Mouse (Mus musculus): ENCODE measurements around the gene Cog2. TPM values are rescaled to one million over a fixed set of nuclear protein-coding genes. Genes with fewer than 3 reads are reported as not detected.

Cog2 gene
- 31.2 and 34.4 TPM in 2 replicates for polyA plus RNA-seq (2015; fragmentation: Nextera tagmentation; extraction: Ambion mirVana)

GRCm38 (mm10) chr8:124520249-124521080, at the start of gene Cog2:
Cog2 (plus strand) TSS chr8:124520767.
- Histone ChIP-seq H3K36me3 (no peaks in the 10 kb centered on the region; the same call in 1 of the 2 replicates), H3K9ac (peak within 1 kb of the TSS; percentile 82), H3K4me3 (replicated peaks) (peak within 1 kb of the TSS; percentile 96), H3K4me2 (replicated peaks) (peak within 1 kb of the TSS; percentile 75), H3K9me3 (no peaks in the 10 kb centered on the region), H3K27me3 (replicated peaks) (no peaks in the 10 kb centered on the region), H3K4me1 (replicated peaks) (peaks cover 11% of the 10 kb centered on the region; the same call in 1 of the 2 replicates), H3K27ac (0 out of 2 replicates have a peak within 1 kb of the TSS, but pooled peaks have one; percentile 19)
- WGBS, result 10% methylated on average over 50 of the region's 50 CpGs
- peak; percentile 100 for ATAC-seq

- Histone ChIP-seq H3K4me1 (replicated peaks) (no peaks in the 10 kb centered on the region), H3K4me3 (replicated peaks) (no peak overlapping the region), H3K27ac (no peak overlapping the region), H3K9me3 (no peaks in the 10 kb centered on the region), H3K27me3 (replicated peaks) (no peaks in the 10 kb centered on the region), H3K9ac (no peak overlapping the region), H3K4me2 (replicated peaks) (no peak overlapping the region), H3K36me3 (no peaks in the 10 kb centered on the region)
- 76% methylated on average over 5 of the region's 5 CpGs for WGBS
- ATAC-seq, result no peak
Observed at GRCm38 (mm10) chr8:124475690-124476089, 44.9 kb upstream of the Cog2 start.

DNA sequence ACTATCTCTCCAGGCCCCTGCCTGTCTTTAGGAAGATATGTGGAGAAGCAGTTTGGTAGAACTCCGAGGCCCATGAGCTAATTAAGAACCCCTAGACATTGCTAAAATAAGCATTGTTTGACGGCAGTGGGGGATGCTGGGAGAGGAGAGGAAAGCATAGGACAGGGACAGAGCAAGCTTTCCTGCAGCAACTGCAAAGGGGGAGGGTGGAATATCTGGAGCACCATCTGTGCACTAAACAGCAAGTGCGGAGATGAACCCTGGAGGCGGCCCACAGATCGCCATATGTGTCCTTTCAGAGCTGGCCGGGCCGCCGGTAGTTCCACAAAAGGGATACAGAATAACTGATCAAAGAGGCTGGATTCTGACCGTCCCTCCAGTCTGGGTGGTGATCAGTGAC, 43.9 kb upstream of the Cog2 start:
- Histone ChIP-seq H3K27ac (no peak overlapping the region), H3K9ac (no peak overlapping the region), H3K9me3 (no peaks in the 10 kb centered on the region), H3K4me2 (replicated peaks) (no peak overlapping the region), H3K4me3 (replicated peaks) (no peak overlapping the region), H3K4me1 (replicated peaks) (no peaks in the 10 kb centered on the region), H3K27me3 (replicated peaks) (no peaks in the 10 kb centered on the region), H3K36me3 (no peaks in the 10 kb centered on the region)
- ATAC-seq, result no peak
- 53% methylated on average over 9 of the region's 9 CpGs for WGBS

- no peaks in the 10 kb centered on the region for H3K9me3 ChIP-seq
- H3K9ac ChIP-seq, result no peak overlapping the region
- no peak for ATAC-seq
- no peaks in the 10 kb centered on the region for H3K27me3 ChIP-seq (replicated peaks)
- no peaks in the 10 kb centered on the region for H3K36me3 ChIP-seq
- 73% methylated on average over 3 of the region's 3 CpGs for WGBS
- no peaks in the 10 kb centered on the region for H3K4me1 ChIP-seq (replicated peaks)
- no peak overlapping the region for H3K4me3 ChIP-seq (replicated peaks)
- no peak overlapping the region for H3K27ac ChIP-seq
- no peak overlapping the region for H3K4me2 ChIP-seq (replicated peaks)
Observed at GRCm38 (mm10) chr8:124479251-124479650, 41.3 kb upstream of the Cog2 start.

DNA sequence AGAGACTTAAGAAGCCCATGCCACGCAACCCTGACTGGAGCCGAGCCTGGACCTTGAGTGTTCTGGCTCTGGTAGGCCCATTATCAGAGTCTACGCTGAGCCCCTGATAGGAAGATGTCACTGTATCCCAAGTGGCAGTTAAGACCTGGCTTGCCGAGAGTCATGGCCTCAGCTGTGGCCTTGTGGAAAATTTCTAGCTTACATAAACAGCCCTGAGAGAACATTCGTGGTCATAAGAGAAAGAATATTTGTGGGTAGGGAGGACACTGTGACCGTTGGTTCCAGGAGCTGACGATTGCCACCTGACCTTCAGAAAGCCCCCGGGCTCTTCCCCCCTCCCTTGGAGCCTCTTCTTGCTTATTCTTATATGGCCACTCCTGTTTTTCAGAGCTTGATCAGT, 40.2 kb upstream of the Cog2 start:
- Histone ChIP-seq H3K36me3 (no peaks in the 10 kb centered on the region), H3K9me3 (no peaks in the 10 kb centered on the region), H3K4me3 (replicated peaks) (no peak overlapping the region), H3K9ac (no peak overlapping the region), H3K4me1 (replicated peaks) (no peaks in the 10 kb centered on the region), H3K27ac (no peak overlapping the region), H3K4me2 (replicated peaks) (no peak overlapping the region), H3K27me3 (replicated peaks) (no peaks in the 10 kb centered on the region)
- 77% methylated on average over 8 of the region's 8 CpGs for WGBS
- ATAC-seq, result no peak

GRCm38 (mm10) chr8:124482790-124483189, 37.8 kb upstream of the Cog2 start:
- no peaks in the 10 kb centered on the region for H3K9me3 ChIP-seq
- H3K4me3 ChIP-seq (replicated peaks), result no peak overlapping the region
- H3K4me1 ChIP-seq (replicated peaks), result no peaks in the 10 kb centered on the region
- no peak overlapping the region for H3K9ac ChIP-seq
- no peaks in the 10 kb centered on the region for H3K27me3 ChIP-seq (replicated peaks)
- no peak overlapping the region for H3K4me2 ChIP-seq (replicated peaks)
- H3K27ac ChIP-seq, result no peak overlapping the region
- no peaks in the 10 kb centered on the region for H3K36me3 ChIP-seq
- 91% methylated on average over 2 of the region's 2 CpGs for WGBS
- ATAC-seq, result no peak

DNA sequence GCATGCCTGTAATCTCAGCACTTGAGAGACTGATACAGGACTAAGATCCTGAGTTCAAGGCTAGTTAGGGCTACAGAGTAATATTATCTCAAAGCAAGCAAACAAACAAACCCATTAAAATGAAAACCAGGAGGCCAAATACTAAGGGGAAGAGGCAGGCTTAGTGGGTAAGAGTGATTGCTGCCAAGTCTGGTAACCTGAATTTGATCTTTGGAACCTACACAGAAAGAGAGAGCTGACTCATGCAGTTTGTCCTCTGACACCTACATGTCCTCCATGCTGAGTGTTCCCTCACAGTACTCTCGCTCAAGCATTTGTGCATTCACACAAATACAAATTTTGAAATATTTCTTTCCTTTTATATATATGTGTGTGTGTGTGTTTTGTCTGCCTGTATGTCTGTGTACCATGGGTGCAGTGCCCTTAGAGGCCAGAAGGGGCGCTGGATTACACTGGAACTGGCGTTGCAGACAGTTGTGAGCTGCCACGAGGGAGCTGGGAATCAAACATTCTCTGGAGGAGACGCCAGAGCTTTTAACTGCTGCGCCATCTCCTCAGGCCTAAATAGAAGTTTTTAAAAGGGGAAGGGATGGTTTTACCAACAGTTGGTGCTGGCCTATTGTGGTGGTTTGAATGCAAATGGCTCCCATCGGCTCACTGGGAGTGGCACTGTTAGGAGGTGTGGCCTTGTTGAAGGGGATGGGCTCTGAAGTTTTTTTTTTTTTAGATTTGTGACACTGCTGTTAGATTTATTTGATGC, 37.0 kb upstream of the Cog2 start:
- no peaks in the 10 kb centered on the region for H3K9me3 ChIP-seq
- H3K27ac ChIP-seq, result no peak overlapping the region
- H3K4me2 ChIP-seq (replicated peaks), result no peak overlapping the region
- no peaks in the 10 kb centered on the region for H3K36me3 ChIP-seq
- H3K9ac ChIP-seq, result no peak overlapping the region
- no peaks in the 10 kb centered on the region for H3K4me1 ChIP-seq (replicated peaks)
- ATAC-seq, result no peak
- 69% methylated on average over 7 of the region's 7 CpGs for WGBS
- no peaks in the 10 kb centered on the region for H3K27me3 ChIP-seq (replicated peaks)
- H3K4me3 ChIP-seq (replicated peaks), result no peak overlapping the region

DNA sequence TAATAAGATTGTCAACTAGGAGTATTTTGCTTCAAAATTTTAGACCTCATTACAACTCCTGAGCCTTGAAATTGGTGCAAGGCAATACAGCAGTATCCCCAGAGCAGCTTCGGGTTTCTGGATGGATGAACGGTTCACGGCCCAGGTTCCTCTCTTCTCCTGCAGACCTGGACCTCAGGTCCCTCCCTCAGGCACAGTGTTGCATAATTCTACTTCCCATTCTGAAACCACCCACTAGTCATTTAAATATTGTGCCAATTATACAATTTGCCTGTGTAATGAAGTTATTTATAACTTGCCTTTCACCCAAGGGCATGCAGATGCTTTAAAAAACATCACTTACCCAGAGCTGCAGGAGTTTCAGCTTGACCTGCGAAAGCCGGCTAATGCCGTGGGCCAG, 31.3 kb upstream of the Cog2 start:
- ATAC-seq, result no peak
- H3K9me3 ChIP-seq, result no peaks in the 10 kb centered on the region
- no peaks in the 10 kb centered on the region for H3K36me3 ChIP-seq
- H3K4me3 ChIP-seq (replicated peaks), result no peak overlapping the region
- WGBS, result 95% methylated on average over 6 of the region's 6 CpGs
- no peak overlapping the region for H3K27ac ChIP-seq
- H3K4me2 ChIP-seq (replicated peaks), result no peak overlapping the region
- H3K4me1 ChIP-seq (replicated peaks), result no peaks in the 10 kb centered on the region
- no peak overlapping the region for H3K9ac ChIP-seq
- H3K27me3 ChIP-seq (replicated peaks), result no peaks in the 10 kb centered on the region

DNA sequence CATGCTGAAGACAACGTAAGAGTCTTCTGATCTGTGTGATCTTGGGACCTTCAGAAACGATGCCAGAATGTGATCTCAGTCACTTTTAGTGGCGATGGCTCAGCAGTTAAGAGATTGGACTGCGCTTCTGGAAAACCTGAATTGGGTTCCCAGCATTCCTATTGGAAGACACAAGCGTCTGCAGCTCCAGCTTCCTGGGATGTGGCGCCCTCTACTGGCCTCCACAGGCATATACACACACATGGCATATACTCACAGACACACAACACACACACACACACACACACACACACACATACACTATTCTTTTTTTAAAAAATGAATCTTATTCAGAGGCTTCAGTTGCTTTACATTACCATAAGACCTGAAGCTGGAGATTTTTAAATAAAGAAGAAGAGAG, 30.8 kb upstream of the Cog2 start:
- Histone ChIP-seq H3K4me2 (replicated peaks) (no peak overlapping the region), H3K4me3 (replicated peaks) (no peak overlapping the region), H3K27me3 (replicated peaks) (no peaks in the 10 kb centered on the region), H3K9me3 (no peaks in the 10 kb centered on the region), H3K27ac (no peak overlapping the region), H3K4me1 (replicated peaks) (no peaks in the 10 kb centered on the region), H3K9ac (no peak overlapping the region), H3K36me3 (no peaks in the 10 kb centered on the region)
- no peak for ATAC-seq
- 88% methylated on average over 6 of the region's 6 CpGs for WGBS

GRCm38 (mm10) chr8:124494397-124494796, 26.2 kb upstream of the Cog2 start:
- Histone ChIP-seq H3K27me3 (replicated peaks) (no peaks in the 10 kb centered on the region), H3K9me3 (no peaks in the 10 kb centered on the region), H3K4me3 (replicated peaks) (no peak overlapping the region), H3K4me2 (replicated peaks) (no peak overlapping the region), H3K4me1 (replicated peaks) (no peaks in the 10 kb centered on the region; the same call in 1 of the 2 replicates), H3K36me3 (no peaks in the 10 kb centered on the region), H3K27ac (no peak overlapping the region), H3K9ac (no peak overlapping the region)
- ATAC-seq, result no peak
- WGBS, result 68% methylated on average over 3 of the region's 3 CpGs

GRCm38 (mm10) chr8:124494955-124495354, 25.6 kb upstream of the Cog2 start:
- no peaks in the 10 kb centered on the region for H3K9me3 ChIP-seq
- H3K4me3 ChIP-seq (replicated peaks), result no peak overlapping the region
- H3K27me3 ChIP-seq (replicated peaks), result no peaks in the 10 kb centered on the region
- H3K4me2 ChIP-seq (replicated peaks), result no peak overlapping the region
- H3K36me3 ChIP-seq, result no peaks in the 10 kb centered on the region
- no peak for ATAC-seq
- H3K4me1 ChIP-seq (replicated peaks), result no peaks in the 10 kb centered on the region; the same call in 1 of the 2 replicates
- 76% methylated on average over 15 of the region's 15 CpGs for WGBS
- H3K27ac ChIP-seq, result no peak overlapping the region
- H3K9ac ChIP-seq, result no peak overlapping the region

- WGBS, result 52% methylated on average over 11 of the region's 11 CpGs
- no peaks in the 10 kb centered on the region; the same call in 1 of the 2 replicates for H3K4me1 ChIP-seq (replicated peaks)
- no peaks in the 10 kb centered on the region for H3K9me3 ChIP-seq
- H3K27ac ChIP-seq, result no peak overlapping the region
- ATAC-seq, result peak; percentile 43; the same call in 1 of the 2 replicates
- no peak overlapping the region for H3K4me2 ChIP-seq (replicated peaks)
- no peak overlapping the region for H3K9ac ChIP-seq
- H3K36me3 ChIP-seq, result no peaks in the 10 kb centered on the region
- no peak overlapping the region for H3K4me3 ChIP-seq (replicated peaks)
- no peaks in the 10 kb centered on the region for H3K27me3 ChIP-seq (replicated peaks)
Observed at GRCm38 (mm10) chr8:124495676-124496075, 24.9 kb upstream of the Cog2 start.

All from intestine, embryonic 15.5 days (tissue).